Comparison of ENCODE assay signal across 9 mouse cellular contexts in the genomic region with DNA sequence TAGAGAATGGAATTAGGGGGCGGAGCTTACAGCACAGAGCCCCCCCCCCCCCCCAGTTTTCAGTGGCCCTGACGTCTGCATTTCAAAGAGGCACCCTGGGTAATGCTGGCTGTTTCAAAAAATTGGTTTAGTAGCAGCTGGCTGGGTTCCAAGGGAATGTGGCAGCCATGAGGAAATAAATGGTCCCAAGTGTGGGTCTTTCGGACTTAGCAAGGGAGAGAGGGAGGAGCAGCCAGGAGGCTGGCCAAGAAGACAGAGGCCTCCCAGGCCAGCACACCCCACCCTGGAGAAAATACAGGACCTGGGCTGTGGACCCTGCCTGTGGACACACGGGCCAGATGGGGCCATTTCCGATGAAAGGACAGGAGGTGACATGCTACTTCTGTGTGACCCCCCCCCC.
DNase-seq lines count a peak whose midpoint lies in the region; ATAC-seq lines count a peak whose summit lies in the region.
"Had no signal": no experiment of that assay in that cellular context is flagged by ENCODE, and none has a peak within 500 bp of the region (broad histone marks: within the 10 kb centered on the region; RNA-seq: fewer than 3 reads in every experiment).

No protein-coding gene starts in this region.

- no peaks in the 10 kb centered on the region for H3K9me3 ChIP-seq in lung, embryonic 16.5 days (ENCODE audit: control insufficient read depth, low read length)
- H3K9me3 ChIP-seq: liver, embryonic 12.5 days had no signal

- no peaks in the 10 kb centered on the region for H3K36me3 ChIP-seq in lung, embryonic 16.5 days (ENCODE audit: control insufficient read depth, insufficient read depth, low read length)
- H3K36me3 ChIP-seq: liver, embryonic 12.5 days had no signal

- peak; percentile 8 to 14 for DNase-seq in heart, adult 18-20 months
- DNase-seq in heart, adult 8-10 months (ENCODE audit: low spot score) = no peak
- DNase-seq in adipocyte (ENCODE audit: low spot score) = peak; percentile 40
- peak; percentile 12 to 34 for DNase-seq in heart, postnatal 10 days
- no peak for DNase-seq in thymus, postnatal 14 days
- no peak for DNase-seq in layer of hippocampus, adult 9-10 months (ENCODE audit: low spot score)
- no peak for DNase-seq in embryo, embryonic 10 days (ENCODE audit: low spot score)

- H3K4me1 ChIP-seq in lung, embryonic 16.5 days (replicated peaks; ENCODE audit: control insufficient read depth, insufficient read depth, low read length) = peaks cover 10% of the 10 kb centered on the region

- no peak overlapping the region for H3K4me3 ChIP-seq in lung, embryonic 16.5 days (ENCODE audit: low read length)
- H3K4me3 ChIP-seq: liver, embryonic 12.5 days had no signal

- no peaks in the 10 kb centered on the region; the same call in 1 of the 2 replicates for H3K27me3 ChIP-seq in lung, embryonic 16.5 days (ENCODE audit: control insufficient read depth, insufficient read depth, low read depth, low read length)

- ATAC-seq in lung, embryonic 16.5 days (ENCODE audit: low read depth) = peak; percentile 83
- ATAC-seq: liver, embryonic 12.5 days had no signal

- H3K9ac ChIP-seq in lung, embryonic 16.5 days (ENCODE audit: low read length) = no peak overlapping the region
- H3K9ac ChIP-seq: liver, embryonic 12.5 days had no signal

- H3K27ac ChIP-seq in lung, embryonic 16.5 days (ENCODE audit: low read length) = no peak overlapping the region
- H3K27ac ChIP-seq: liver, embryonic 12.5 days had no signal

- intact Hi-C loops in heart, postnatal 10 days (cut with DNase I) = no loop called here

- 18% methylated on average over 5 of the region's 5 CpGs for WGBS in lung, embryonic 16.5 days

- peak overlapping the region; percentile 3; the same call in 1 of the 2 replicates for H3K4me2 ChIP-seq in lung, embryonic 16.5 days (ENCODE audit: low read depth, low read length)
- H3K4me2 ChIP-seq: liver, embryonic 12.5 days had no signal

Comparison
In these comparisons a context has a peak if more than half of its experiments do, and no peak if none do; other contexts are left out.
1. DNase-seq: peak in heart, adult 18-20 months (2 of 2), adipocyte (single experiment) and heart, postnatal 10 days (2 of 2); none in heart, adult 8-10 months (single experiment), thymus, postnatal 14 days (single experiment), layer of hippocampus, adult 9-10 months (single experiment) and embryo, embryonic 10 days (single experiment).